ENCODE assay signal across 8 mouse cellular contexts in genomic region chr1:167349815-167350596, GRCm38 (mm10). TPM values are rescaled to one million over a fixed set of nuclear protein-coding genes. Genes with fewer than 3 reads are reported as not detected.
DNase-seq lines count a peak whose midpoint lies in the region; ATAC-seq lines count a peak whose summit lies in the region.

Gene Aldh9a1 (plus strand): TSS chr1:167349991.

- no peaks in the 10 kb centered on the region for H3K9me3 ChIP-seq in hindbrain, embryonic 14.5 days (ENCODE audit: control insufficient read depth, low read length)

- H3K4me2 ChIP-seq in hindbrain, embryonic 14.5 days (replicated peaks) = peak within 1 kb of the TSS; percentile 83

- peak; percentile 98 for ATAC-seq in hindbrain, embryonic 14.5 days (ENCODE audit: low FRiP score)

- peaks cover 9% of the 10 kb centered on the region for H3K36me3 ChIP-seq in hindbrain, embryonic 14.5 days (replicated peaks; ENCODE audit: control insufficient read depth, insufficient read depth)

- 1% methylated on average over 55 of the region's 55 CpGs for WGBS in hindbrain, embryonic 14.5 days

- peak; percentile 93 for DNase-seq in R1 (ENCODE audit: low read depth, low spot score)
- peak; percentile 87 to 91 for DNase-seq in cerebellum, postnatal 25 days
- DNase-seq in frontal cortex, postnatal 25 days (ENCODE audit: low spot score in 2 of 2) = peak; percentile 69 to 72
- DNase-seq in hindbrain, embryonic 14.5 days (ENCODE audit: low spot score) = peak; percentile 83
- DNase-seq in layer of hippocampus, postnatal 36 days = peak; percentile 85 to 86
- DNase-seq in lung, postnatal 36 days = peak; percentile 95
- peak; percentile 93 for DNase-seq in retina, postnatal 1 day
- DNase-seq in urinary bladder, adult 18-20 months (ENCODE audit: low spot score in 2 of 2) = peak; percentile 85 to 91

- H3K4me3 ChIP-seq in hindbrain, embryonic 14.5 days (replicated peaks; ENCODE audit: low read length) = peak within 1 kb of the TSS; percentile 63

- H3K27me3 ChIP-seq in hindbrain, embryonic 14.5 days (ENCODE audit: control insufficient read depth, insufficient read depth, low read length) = no peaks in the 10 kb centered on the region

- H3K4me1 ChIP-seq in hindbrain, embryonic 14.5 days (replicated peaks; ENCODE audit: control insufficient read depth, insufficient read depth, low read length) = no peaks in the 10 kb centered on the region

- peak within 1 kb of the TSS; percentile 86 for H3K27ac ChIP-seq in hindbrain, embryonic 14.5 days

- H3K9ac ChIP-seq in hindbrain, embryonic 14.5 days = peak within 1 kb of the TSS; percentile 72

RNA-seq across cellular contexts. Expression of gene Aldh9a1, which starts in this region (rescaled TPM):
- polyA plus RNA-seq in hindbrain, embryonic 14.5 days (2014; fragmentation: Nextera tagmentation; extraction: Ambion mirVana) = 32.3 and 36.4 TPM in 2 replicates
- total RNA-seq in layer of hippocampus, postnatal 36 days (2021) = 10 to 100 TPM; 20.1 to 24.5 TPM

Comparison
In these comparisons a context has a peak if more than half of its experiments do, and no peak if none do; other contexts are left out.
1. Peak in every context shown above with its lines: DNase-seq, ATAC-seq, H3K4me3 ChIP-seq and H3K27ac ChIP-seq.